Mouse (Mus musculus) frontal cortex, postnatal 36 days (tissue): ENCODE measurements around the gene Cnst.
"Not testable (repeated sequence)": the region's sequence is repeated elsewhere in the genome, so short reads cannot be mapped to it uniquely, and the experiment has no call there.

Source experiments
- DNase-seq, 2 experiments: peaks; one replicate each; pipeline ENCODE4 v3.0.0; 2022; ENCODE audit warnings: low spot score in 2 of 2

The Cnst gene

GRCm38 (mm10) chr1:179645101-179645979 is 99.2 kb downstream of the Cnst start:
- peak; percentile 80 to 90 for DNase-seq

DNA sequence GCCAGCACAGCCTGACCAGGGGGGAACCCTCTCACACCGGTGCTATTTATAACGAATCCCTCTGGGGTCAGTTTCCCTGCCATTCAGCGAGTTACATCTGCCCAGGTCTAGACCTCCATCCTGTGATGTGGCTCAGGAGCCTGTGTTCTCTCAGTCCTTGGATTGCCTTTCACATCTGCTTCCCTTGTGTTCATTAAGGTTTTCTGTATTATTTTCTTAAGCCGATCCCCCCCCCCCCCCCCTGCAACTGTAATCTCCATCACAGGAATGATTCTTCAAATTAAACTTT is 99.8 kb downstream of the Cnst start:
- no peak for DNase-seq

DNA sequence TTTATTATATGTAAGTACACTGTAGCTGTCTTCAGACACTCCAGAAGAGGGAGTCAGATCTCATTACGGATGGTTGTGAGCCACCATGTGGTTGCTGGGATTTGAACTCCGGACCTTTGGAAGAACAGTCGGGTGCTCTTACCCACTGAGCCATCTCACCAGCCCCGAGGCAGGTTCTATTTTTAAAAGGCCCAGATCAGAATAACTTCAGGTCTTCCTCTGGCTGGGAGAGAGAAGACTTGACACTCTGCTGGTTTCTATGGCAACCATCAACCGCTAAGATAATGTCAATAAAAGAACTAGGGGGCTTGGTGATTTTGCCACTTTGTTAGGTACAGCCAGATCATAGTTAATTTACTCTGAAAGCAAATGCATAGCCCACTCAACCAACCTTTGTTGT is 102.5 kb downstream of the Cnst start:
- DNase-seq = not testable (repeated sequence)

GRCm38 (mm10) chr1:179649324-179649723 is 103.2 kb downstream of the Cnst start:
- peak in 1 of 2 experiments; percentile 0 for DNase-seq

- DNase-seq = no peak
Measured at GRCm38 (mm10) chr1:179650284-179650683, 104.1 kb downstream of the Cnst start.

GRCm38 (mm10) chr1:179651224-179651623 is 105.1 kb downstream of the Cnst start:
- DNase-seq = peak in 1 of 2 experiments; percentile 26

- DNase-seq = peak in 1 of 2 experiments; percentile 47
Measured at GRCm38 (mm10) chr1:179663065-179663464, 116.9 kb downstream of the Cnst start.

DNA sequence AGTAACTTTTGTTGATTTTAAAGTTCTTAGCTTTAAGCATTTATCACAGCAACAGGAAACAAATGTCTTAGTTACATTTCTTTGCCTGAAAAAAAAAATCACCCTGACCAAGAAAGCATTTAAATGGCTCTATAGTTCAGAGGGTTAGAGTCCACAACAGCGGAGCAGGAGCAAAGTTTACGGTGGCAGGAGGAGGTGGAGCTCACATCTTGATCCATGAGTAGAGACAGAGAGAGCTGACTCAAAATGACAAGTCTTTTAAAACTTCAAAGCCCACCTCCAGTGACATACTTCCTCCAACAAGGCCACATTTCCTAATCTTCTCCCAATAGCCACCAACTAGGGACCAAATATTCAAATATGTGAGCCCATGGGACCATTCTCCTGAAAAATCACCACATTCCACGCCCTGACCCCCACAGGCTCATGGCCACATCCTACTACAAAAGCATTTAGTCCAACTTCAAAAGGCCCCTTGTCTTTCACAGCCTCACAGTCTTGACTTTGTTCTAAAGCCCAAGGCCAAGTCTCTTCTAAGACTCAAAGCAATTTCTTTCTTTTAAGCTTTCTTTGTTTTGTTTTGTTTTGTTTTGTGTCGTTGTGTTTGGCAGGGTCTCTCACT is 118.2 kb downstream of the Cnst start:
- no peak for DNase-seq

DNA sequence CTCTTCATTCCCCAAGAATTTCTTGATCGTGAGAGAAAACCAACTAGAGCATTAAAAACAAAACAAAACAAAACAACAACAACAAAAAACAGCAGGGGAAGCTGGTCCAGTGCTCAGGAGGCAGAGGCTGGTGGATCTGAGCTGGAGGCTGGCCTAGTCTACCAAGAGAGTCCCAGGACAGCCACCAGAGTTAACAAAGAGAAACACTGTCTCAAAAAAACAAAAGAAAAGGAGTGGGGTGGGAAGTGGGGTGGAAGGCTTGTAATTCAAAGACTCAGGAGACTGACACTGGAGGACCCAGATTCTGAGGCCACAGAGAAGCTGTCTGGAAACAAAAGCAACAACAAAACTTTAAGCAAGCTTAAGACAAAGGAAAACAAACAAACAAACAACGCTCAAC is 120.8 kb downstream of the Cnst start:
- DNase-seq = no peak

GRCm38 (mm10) chr1:179667450-179667849 is 121.3 kb downstream of the Cnst start:
- DNase-seq = no peak

DNA sequence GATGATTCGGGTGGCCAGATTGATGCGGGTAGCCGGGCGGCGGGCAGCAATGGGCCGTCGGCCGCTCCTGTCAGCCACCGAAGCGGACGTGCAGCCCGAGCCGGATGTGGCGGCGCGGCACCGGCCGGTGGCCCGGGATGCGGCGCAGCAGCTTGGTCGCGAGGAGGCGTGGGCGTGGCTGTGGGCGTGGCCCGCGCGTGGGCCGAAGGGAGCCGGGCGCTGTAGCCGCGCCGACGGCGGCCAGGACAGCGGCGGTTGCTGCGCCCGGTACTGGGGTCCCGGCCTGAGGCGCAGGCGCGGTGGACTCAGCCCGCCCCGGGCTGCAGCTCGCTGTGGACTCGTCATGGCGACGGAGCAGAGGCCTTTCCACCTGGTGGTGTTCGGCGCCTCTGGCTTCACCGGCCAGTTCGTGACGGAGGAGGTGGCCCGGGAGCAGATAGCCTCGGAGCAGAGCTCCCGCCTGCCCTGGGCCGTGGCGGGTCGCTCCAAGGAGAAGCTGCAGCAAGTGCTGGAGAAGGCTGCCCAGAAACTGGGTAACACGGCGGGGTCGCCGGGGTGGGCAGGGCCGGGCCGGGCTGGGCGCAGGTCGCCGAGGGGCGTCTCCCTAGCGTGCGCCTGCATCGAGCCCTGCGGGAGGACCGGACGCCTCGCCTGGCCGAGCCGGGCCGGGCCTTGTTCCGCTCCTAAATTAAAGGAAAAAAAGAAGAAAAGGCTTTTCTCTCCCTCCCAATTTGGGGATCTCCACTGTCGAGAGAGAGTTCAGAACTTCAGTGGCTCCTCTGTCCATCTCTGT is 122.0 kb downstream of the Cnst start, which contains the start of gene Sccpdh:
TSS of gene Sccpdh (plus strand) at position 198 of the 793 bp plus-strand sequence.
- peak; percentile 76 to 80 for DNase-seq

DNA sequence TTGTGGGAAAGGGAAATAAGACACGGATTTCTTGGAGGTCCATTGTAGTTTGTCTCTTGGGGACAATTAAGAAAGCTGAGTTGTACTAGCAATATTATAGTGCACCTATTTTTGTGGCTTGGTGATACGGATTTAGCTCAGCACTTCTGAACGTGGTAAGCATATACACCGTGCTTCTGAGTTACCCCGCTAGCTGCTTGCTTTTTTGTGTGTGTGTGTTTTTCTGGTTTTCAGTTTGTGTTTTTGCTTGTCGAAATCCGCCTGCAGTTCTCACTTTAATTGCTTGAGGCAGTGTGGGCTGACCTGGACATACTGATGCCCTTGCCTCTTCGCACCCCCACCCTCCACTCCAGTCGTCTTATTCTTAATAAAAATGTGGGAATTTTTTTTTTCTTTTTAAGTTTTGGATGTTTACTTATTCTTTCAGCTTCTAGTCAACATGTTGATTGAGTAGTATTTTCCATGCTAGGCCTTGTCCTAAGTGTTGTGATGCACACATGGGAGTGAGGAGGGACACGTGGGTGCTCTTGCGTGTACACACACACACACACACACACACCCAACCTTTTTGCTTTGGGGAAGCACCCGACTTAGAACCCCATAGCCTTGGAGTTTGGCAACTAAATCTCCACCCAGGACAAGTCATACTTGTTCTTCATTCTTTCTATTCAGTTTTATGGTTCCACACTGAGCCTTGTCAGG is 122.8 kb downstream of the Cnst start:
- DNase-seq = no peak

DNA sequence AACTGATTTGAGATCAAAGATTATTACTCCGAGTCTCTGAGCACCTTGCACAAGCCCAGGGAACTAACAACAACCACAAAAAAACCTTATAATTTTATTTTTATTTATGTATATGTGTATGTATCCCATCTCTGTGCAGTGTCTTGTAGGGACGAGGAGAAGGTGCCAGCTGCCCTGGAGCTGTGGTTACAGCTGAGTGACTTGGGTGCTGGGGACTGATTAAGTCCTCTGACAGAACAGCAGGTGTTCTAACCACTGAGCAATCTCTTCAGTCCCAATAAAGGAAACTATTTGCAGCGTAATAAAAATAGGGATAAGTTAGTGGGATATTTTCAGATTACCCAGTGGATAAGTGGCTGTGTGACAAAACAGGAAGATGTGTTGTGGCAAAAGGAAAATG is 128.2 kb downstream of the Cnst start:
- DNase-seq = no peak

- no peak for DNase-seq
Measured at GRCm38 (mm10) chr1:179677031-179677430, 130.9 kb downstream of the Cnst start.
